Mouse (Mus musculus) CH12.LX (cell line): Measurements from ENCODE around the gene Mrnip. TPM values are rescaled to one million over a fixed set of nuclear protein-coding genes. Genes with fewer than 3 reads are reported as not detected.

Experiments used
- DNase-seq: peaks from one replicate; pipeline ENCODE4 v3.0.0-alpha.2; 2013; ENCODE audit errors: extremely low read depth
- H3K27ac ChIP-seq: 2 replicates; pipeline ENCODE4 v1.5.1; 2012; ENCODE audit warnings: low read depth, mild to moderate bottlenecking, control low read depth, moderate library complexity; ENCODE audit not compliant: insufficient read depth
- H3K27me3 ChIP-seq: replicated peaks from 2 replicates; pipeline ENCODE3; 2012; ENCODE audit warnings: inconsistent platforms
- H3K36me3 ChIP-seq, 2 experiments: replicated peaks in 1 of 2; 2 replicates each; pipeline versions ENCODE3 to v1.6.1; 2012; ENCODE audit warnings: inconsistent platforms in 1 of 2, low read length in 1 of 2, mild to moderate bottlenecking in 1 of 2, mixed read lengths in 1 of 2, moderate library complexity in 1 of 2; ENCODE audit not compliant: control insufficient read depth in 1 of 2, insufficient read depth in 1 of 2
- H3K4me1 ChIP-seq, 2 experiments: 2 replicates each; pipeline ENCODE4 v1.6.1; 2012; ENCODE audit warnings: inconsistent platforms in 1 of 2, moderate library complexity in 1 of 2; ENCODE audit not compliant: insufficient read depth in 2 of 2, control insufficient read depth in 1 of 2
- H3K4me2 ChIP-seq: 2 replicates; pipeline ENCODE4 v1.6.1; 2012; ENCODE audit warnings: low read depth, mild to moderate bottlenecking, control low read depth; ENCODE audit not compliant: poor library complexity, insufficient read depth, severe bottlenecking
- H3K4me3 ChIP-seq, 3 experiments: fragments of 150-350 bp in 1 of 3; sonication (generic) in 1 of 3; replicated peaks in 1 of 3; 2 replicates each; pipeline versions ENCODE3 to v1.5.1; 2011 to 2012; ENCODE audit warnings: low read depth in 2 of 3, low read length in 2 of 3, mild to moderate bottlenecking in 2 of 3, moderate library complexity in 2 of 3, control low read depth in 1 of 3, improper control_type of control experiment in 1 of 3, inconsistent platforms in 1 of 3, mixed read lengths in 1 of 3; ENCODE audit not compliant: poor library complexity in 1 of 3
- H3K79me2 ChIP-seq: replicated peaks from 2 replicates; pipeline ENCODE4 v1.6.1; 2012; ENCODE audit warnings: mild to moderate bottlenecking, moderate library complexity; ENCODE audit not compliant: control insufficient read depth, poor library complexity, insufficient read depth, severe bottlenecking; ENCODE audit errors: extremely low read depth
- H3K9ac ChIP-seq: 2 replicates; pipeline ENCODE4 v1.6.1; 2012; ENCODE audit warnings: low read depth, mild to moderate bottlenecking, control low read depth, moderate library complexity; ENCODE audit not compliant: insufficient read depth
- H3K9me3 ChIP-seq: replicated peaks from 2 replicates; pipeline ENCODE3; 2012; ENCODE audit warnings: low read length, inconsistent platforms, mixed read lengths
- BHLHE40 ChIP-seq: IDR thresholded peaks from 2 replicates; pipeline ENCODE4 v1.6.1; 2011; ENCODE audit warnings: mild to moderate bottlenecking, low read depth, low read length, improper control_type of control experiment
- CHD1 ChIP-seq: IDR thresholded peaks from 2 replicates; pipeline ENCODE4 v1.6.1; 2012; ENCODE audit warnings: low read depth, low read length, improper control_type of control experiment, inconsistent platforms
- CHD2 ChIP-seq: IDR thresholded peaks from 2 replicates; pipeline ENCODE4 v1.6.1; 2011; ENCODE audit warnings: low read length, improper control_type of control experiment
- CTCF ChIP-seq, 2 experiments: IDR thresholded peaks in 1 of 2; conservative IDR thresholded peaks in 1 of 2; 2 replicates each; pipeline ENCODE4 v1.5.1; 2011 to 2012; ENCODE audit warnings: low read depth in 2 of 2, low read length in 2 of 2, improper control_type of control experiment in 1 of 2, inconsistent platforms in 1 of 2, mild to moderate bottlenecking in 1 of 2, moderate library complexity in 1 of 2
- E2F4 ChIP-seq: IDR thresholded peaks from 2 replicates; pipeline ENCODE4 v1.6.1; 2011; ENCODE audit warnings: low read depth, low read length, improper control_type of control experiment; ENCODE audit not compliant: insufficient replicate concordance
- ELF1 ChIP-seq: IDR thresholded peaks from 2 replicates; pipeline ENCODE4 v1.6.1; 2014; ENCODE audit warnings: low read depth, mild to moderate bottlenecking, inconsistent platforms, low read length, improper control_type of control experiment
- EP300 ChIP-seq: IDR thresholded peaks from 2 replicates; pipeline ENCODE4 v1.6.1; 2011; ENCODE audit warnings: low read length, improper control_type of control experiment
- ETS1 ChIP-seq: conservative IDR thresholded peaks from 2 replicates; pipeline ENCODE4 v1.6.1; 2012; ENCODE audit warnings: low read depth, mild to moderate bottlenecking, inconsistent platforms, low read length, improper control_type of control experiment, moderate library complexity
- HCFC1 ChIP-seq: IDR thresholded peaks from 2 replicates; pipeline ENCODE4 v1.6.1; 2012; ENCODE audit warnings: low read depth, mild to moderate bottlenecking, inconsistent platforms, low read length, improper control_type of control experiment
- MEF2A ChIP-seq: IDR thresholded peaks from 2 replicates; pipeline ENCODE4 v1.6.1; 2014; ENCODE audit warnings: low read depth, mild to moderate bottlenecking, inconsistent platforms, low read length, improper control_type of control experiment, borderline replicate concordance
- MXI1 ChIP-seq: IDR thresholded peaks from 2 replicates; pipeline ENCODE4 v1.6.1; 2011; ENCODE audit warnings: mild to moderate bottlenecking, low read depth, low read length, improper control_type of control experiment
- PAX5 ChIP-seq: IDR thresholded peaks from 2 replicates; pipeline ENCODE4 v1.6.1; 2012; ENCODE audit warnings: low read length, inconsistent platforms, mixed read lengths
- POLR2A ChIP-seq: IDR thresholded peaks from 2 replicates; pipeline ENCODE4 v1.6.1; 2011; ENCODE audit warnings: low read depth, mild to moderate bottlenecking, improper control_type of control experiment, low read length
- POLR2AphosphoS2 ChIP-seq: IDR thresholded peaks from 2 replicates; pipeline ENCODE4 v1.6.1; 2011; ENCODE audit warnings: low read depth, low read length, improper control_type of control experiment
- RCOR1 ChIP-seq: conservative IDR thresholded peaks from 2 replicates; pipeline ENCODE4 v1.6.1; 2012; ENCODE audit warnings: low read depth, mild to moderate bottlenecking, inconsistent platforms, low read length, improper control_type of control experiment
- SIN3A ChIP-seq: IDR thresholded peaks from 2 replicates; pipeline ENCODE4 v1.6.1; 2012; ENCODE audit warnings: low read length, improper control_type of control experiment, inconsistent platforms
- TBP ChIP-seq: conservative IDR thresholded peaks from 2 replicates; pipeline ENCODE4 v1.6.1; 2011; ENCODE audit warnings: low read depth, low read length, improper control_type of control experiment
- UBTF ChIP-seq: IDR thresholded peaks from 2 replicates; pipeline ENCODE4 v1.6.1; 2012; ENCODE audit warnings: low read depth, mild to moderate bottlenecking, inconsistent platforms, low read length, improper control_type of control experiment, moderate library complexity
- USF1 ChIP-seq: IDR thresholded peaks from 2 replicates; pipeline ENCODE4 v1.6.1; 2014; ENCODE audit warnings: low read depth, mild to moderate bottlenecking, inconsistent platforms, low read length, improper control_type of control experiment
- ZC3H11A ChIP-seq: IDR thresholded peaks from 2 replicates; pipeline ENCODE4 v1.6.1; 2012; ENCODE audit warnings: low read depth, mild to moderate bottlenecking, inconsistent platforms, low read length, improper control_type of control experiment
- ZKSCAN1 ChIP-seq: IDR thresholded peaks from 2 replicates; pipeline ENCODE4 v1.6.1; 2012; ENCODE audit warnings: low read depth, inconsistent platforms, low read length, improper control_type of control experiment, borderline replicate concordance
- ZMIZ1 ChIP-seq: IDR thresholded peaks from 2 replicates; pipeline ENCODE4 v1.6.1; 2012; ENCODE audit warnings: low read depth, mild to moderate bottlenecking, inconsistent platforms, low read length, improper control_type of control experiment
- ZNF384 ChIP-seq: IDR thresholded peaks from 2 replicates; pipeline ENCODE4 v1.6.1; 2012; ENCODE audit warnings: low read depth, low read length, improper control_type of control experiment, inconsistent platforms
- dilution Hi-C: fragments of 300-500 bp; cut with MboI; formaldehyde crosslinking; loops from 2 replicates; pipeline ENCODE4 v1.14.3; 2020; ENCODE audit warnings: low sequenced_read_pairs; ENCODE audit not compliant: extremely low pct_unique_long_range_greater_than_20kb, extremely low pct_ligation_motif_present
- in situ Hi-C: fragments of 300-500 bp; cut with MboI; formaldehyde crosslinking; loops from 3 replicates; pipeline ENCODE4 v1.14.3; 2019; ENCODE audit warnings: low sequenced_read_pairs, low pct_ligation_motif_present, low pct_unique_long_range_greater_than_20kb, mixed read lengths
- polyA plus RNA-seq: library from polyadenylated mRNA; unstranded; fragments of >175 nt; gene quantifications from 2 replicates; pipeline ENCODE4 v1.2.1, GENCODE M21; 2012; ENCODE audit warnings: low read depth; ENCODE audit not compliant: insufficient read length
- total RNA-seq, 2 experiments: library from RNA; depleted of rRNA; stranded (reverse); fragments of 300-350 nt in 1 of 2; fragments of >200 nt in 1 of 2; gene quantifications; 2 replicates each; pipeline ENCODE4 v1.2.3; 2012 to 2014

Mrnip gene
- total and polyA plus RNA-seq, 3 experiments: 22.5 to 36.7 (median 29.7) TPM

DNA sequence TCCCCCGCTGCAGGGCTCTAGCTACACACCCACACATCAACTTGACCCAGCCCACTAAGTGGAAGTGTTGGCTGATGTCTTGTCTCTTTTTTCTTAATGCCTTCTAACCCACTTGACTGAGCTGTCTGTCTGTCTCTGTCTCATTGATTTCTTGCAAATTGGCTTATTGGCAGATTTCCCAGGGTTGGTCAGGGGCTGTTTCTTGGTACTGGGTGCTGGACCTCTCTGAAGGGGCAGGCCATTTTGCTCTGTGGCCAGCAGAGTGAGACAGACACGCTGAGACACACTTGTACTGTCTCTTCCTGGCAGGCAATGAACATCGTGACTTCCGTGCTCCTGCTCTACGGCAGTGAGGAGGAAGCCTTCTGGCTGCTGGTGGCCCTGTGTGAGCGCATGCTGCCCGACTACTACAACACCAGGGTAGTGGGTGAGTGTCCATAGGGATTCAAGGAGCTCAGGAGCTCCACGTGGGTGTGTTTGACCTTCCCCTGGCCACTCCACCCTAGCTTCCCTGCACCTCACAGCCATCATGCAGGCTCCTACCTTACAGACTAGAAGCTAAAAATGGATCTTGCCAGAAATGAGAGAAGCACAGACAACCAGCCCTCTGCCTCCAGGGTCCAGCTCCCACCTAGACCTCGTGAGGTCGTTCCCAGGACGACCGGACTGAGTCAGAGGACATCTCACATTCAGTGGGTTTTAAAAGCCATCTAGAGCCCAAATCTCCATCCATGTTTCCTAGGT is 19.3 kb upstream of the Mrnip start:
- no peak for DNase-seq
- Histone ChIP-seq H3K36me3 (peaks cover 76 to 96% of the 10 kb centered on the region in 2 experiments), H3K27me3 (no peaks in the 10 kb centered on the region), H3K9me3 (no peaks in the 10 kb centered on the region), H3K9ac (no peak overlapping the region), H3K4me2 (no peak overlapping the region), H3K4me3 (no peak overlapping the region), H3K27ac (no peak overlapping the region), H3K79me2 (no peaks in the 10 kb centered on the region), H3K4me1 (0 out of 4 replicates have a peak, but pooled peaks cover 0 to 4% of the 10 kb centered on the region in 2 experiments)
- dilution Hi-C loops (no loop called here), in situ Hi-C loops (no loop called here)
- TF ChIP-seq E2F4: no peak
- no peak for TF ChIP-seq ETS1
- TF ChIP-seq BHLHE40: no peak
- no peak for TF ChIP-seq ZC3H11A
- TF ChIP-seq CHD1: no peak
- no peak for TF ChIP-seq ZKSCAN1
- no peak for TF ChIP-seq POLR2A
- TF ChIP-seq MEF2A: no peak
- no peak for TF ChIP-seq TBP
- TF ChIP-seq UBTF: no peak
- no peak for TF ChIP-seq CTCF (conservative IDR thresholded peaks at IDR 0.05 in 1 of 2, IDR thresholded peaks at IDR 0.05 in 1 of 2; ENCODE audit: low read depth in 2 of 2, low read length in 2 of 2)

- Histone ChIP-seq H3K79me2 (no peaks in the 10 kb centered on the region), H3K27me3 (no peaks in the 10 kb centered on the region), H3K27ac (no peak overlapping the region), H3K4me2 (no peak overlapping the region), H3K4me3 (no peak overlapping the region), H3K9me3 (no peaks in the 10 kb centered on the region), H3K36me3 (peaks cover 73 to 96% of the 10 kb centered on the region in 2 experiments), H3K4me1 (0 out of 4 replicates have a peak, but pooled peaks cover 0 to 4% of the 10 kb centered on the region in 2 experiments), H3K9ac (no peak overlapping the region)
- DNase-seq: no peak
- dilution Hi-C loops (no loop called here), in situ Hi-C loops (no loop called here)
- no peak for TF ChIP-seq USF1
- no peak for TF ChIP-seq CHD2
- TF ChIP-seq EP300: no peak
- TF ChIP-seq HCFC1: no peak
- no peak for TF ChIP-seq ZMIZ1
- TF ChIP-seq ELF1: no peak
- TF ChIP-seq UBTF: no peak
- TF ChIP-seq SIN3A: no peak
- TF ChIP-seq RCOR1: no peak
- TF ChIP-seq MXI1: no peak
- TF ChIP-seq CTCF (conservative IDR thresholded peaks at IDR 0.05 in 1 of 2, IDR thresholded peaks at IDR 0.05 in 1 of 2; ENCODE audit: low read depth in 2 of 2, low read length in 2 of 2): no peak
- no peak for TF ChIP-seq POLR2AphosphoS2
- TF ChIP-seq MEF2A: no peak
- TF ChIP-seq PAX5: no peak
- TF ChIP-seq ZNF384: no peak
Observed at GRCm38 (mm10) chr11:50155785-50156184, 18.5 kb upstream of the Mrnip start.
